Mouse (Mus musculus): Measurements from ENCODE around the gene Dnajb12.

GRCm38 (mm10) chr10:59932521-59932920, 53.2 kb downstream of the Dnajb12 start:
- TF ChIP-seq GATA1 (IDR thresholded peaks at IDR 0.05; ENCODE audit: borderline replicate concordance, low read length) (no peak), FLI1 (IDR thresholded peaks at IDR 0.05; ENCODE audit: low read length) (no peak)

All from megakaryocyte, embryonic 14.5 days (primary cell).